Comparison of ENCODE assay signal across 22 mouse cellular contexts in the genomic region with DNA sequence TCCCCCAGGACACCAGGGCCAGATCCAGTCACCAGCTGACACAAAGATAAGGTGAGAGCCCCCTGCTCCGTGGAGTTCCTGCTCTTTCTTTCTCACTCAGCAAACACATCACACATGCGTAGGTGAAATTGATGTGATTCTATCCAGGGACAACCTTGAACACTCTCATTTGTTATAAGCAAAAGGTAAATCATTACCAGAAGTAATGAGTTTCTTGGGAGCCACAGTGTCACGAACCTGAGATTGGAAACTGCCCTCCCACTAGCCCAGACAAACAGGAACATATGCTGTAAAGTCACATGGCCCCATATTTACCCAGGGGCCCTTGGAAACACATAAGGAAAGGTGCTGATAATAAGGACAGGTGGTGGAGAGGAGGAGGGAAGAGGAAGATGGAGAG.
A peak's percentile ranks its signal among the peaks of the same experiment; 100 is the strongest.
DNase-seq lines count a peak whose midpoint lies in the region; ATAC-seq and TF ChIP-seq lines count a peak whose summit lies in the region.
"Had no signal": no experiment of that assay in that cellular context is flagged by ENCODE, and none has a peak within 500 bp of the region (broad histone marks: within the 10 kb centered on the region; RNA-seq: fewer than 3 reads in every experiment).

No protein-coding gene starts in this region.

- H3K9me3 ChIP-seq in heart, embryonic 10.5 days: no peaks in the 10 kb centered on the region
- H3K9me3 ChIP-seq in kidney, postnatal 0 days (replicated peaks; ENCODE audit: low read length): no peaks in the 10 kb centered on the region
- no peaks in the 10 kb centered on the region for H3K9me3 ChIP-seq in stomach, embryonic 15.5 days
- H3K9me3 ChIP-seq: forebrain, embryonic 13.5 days; hindbrain, embryonic 13.5 days; limb, embryonic 13.5 days; lung, embryonic 15.5 days; midbrain, embryonic 10.5 days had no signal

- TF ChIP-seq CTCF in kidney, postnatal 0 days (IDR thresholded peaks at IDR 0.05; ENCODE audit: low read depth): no peak

- peaks cover 59% of the 10 kb centered on the region for H3K4me1 ChIP-seq in heart, embryonic 10.5 days
- H3K4me1 ChIP-seq in kidney, postnatal 0 days (replicated peaks; ENCODE audit: insufficient read depth, low read length): peaks cover 12% of the 10 kb centered on the region; the same call in 1 of the 2 replicates
- peaks cover 4% of the 10 kb centered on the region; the same call in 1 of the 2 replicates for H3K4me1 ChIP-seq in stomach, embryonic 15.5 days
- H3K4me1 ChIP-seq: forebrain, embryonic 13.5 days; limb, embryonic 13.5 days had no signal

- no peaks in the 10 kb centered on the region for H3K27me3 ChIP-seq in heart, embryonic 10.5 days (ENCODE audit: insufficient read depth, poor library complexity, severe bottlenecking)
- H3K27me3 ChIP-seq in kidney, postnatal 0 days (ENCODE audit: insufficient read depth, low read length): no peaks in the 10 kb centered on the region
- H3K27me3 ChIP-seq in stomach, embryonic 15.5 days (replicated peaks): no peaks in the 10 kb centered on the region
- H3K27me3 ChIP-seq: forebrain, embryonic 13.5 days; hindbrain, embryonic 13.5 days; limb, embryonic 13.5 days; lung, embryonic 15.5 days; Patski had no signal

- ATAC-seq in kidney, postnatal 0 days (replicated peaks; ENCODE audit: low FRiP score, low read depth): 0 out of 2 replicates have a peak, but pooled peaks have one; percentile 37
- peak; percentile 85 for ATAC-seq in stomach, embryonic 15.5 days (ENCODE audit: insufficient read depth, low FRiP score, low read depth)
- ATAC-seq: activated CD4-positive, CD25-positive, alpha-beta regulatory T cell, adult 4 months; forebrain, embryonic 13.5 days; Patski had no signal

- H3K9ac ChIP-seq in kidney, postnatal 0 days (ENCODE audit: low read depth, low read length): no peak overlapping the region
- no peak overlapping the region for H3K9ac ChIP-seq in stomach, embryonic 15.5 days
- H3K9ac ChIP-seq: forebrain, embryonic 13.5 days; hindbrain, embryonic 13.5 days; limb, embryonic 13.5 days; liver, embryonic 14.5 days; lung, embryonic 15.5 days had no signal

- H3K4me2 ChIP-seq in kidney, postnatal 0 days (ENCODE audit: low read length): no peak overlapping the region
- H3K4me2 ChIP-seq in stomach, embryonic 15.5 days: no peak overlapping the region
- H3K4me2 ChIP-seq: forebrain, embryonic 13.5 days; hindbrain, embryonic 13.5 days; limb, embryonic 13.5 days; lung, embryonic 15.5 days had no signal

- WGBS in heart, embryonic 10.5 days: 22% methylated on average over 3 of the region's 3 CpGs
- 38% methylated on average over 3 of the region's 3 CpGs for WGBS in kidney, postnatal 0 days
- WGBS in stomach, embryonic 15.5 days: 33% methylated on average over 3 of the region's 3 CpGs

- no peaks in the 10 kb centered on the region for H3K36me3 ChIP-seq in heart, embryonic 10.5 days
- H3K36me3 ChIP-seq in kidney, postnatal 0 days (ENCODE audit: insufficient read depth, low read length): no peaks in the 10 kb centered on the region
- H3K36me3 ChIP-seq in stomach, embryonic 15.5 days: no peaks in the 10 kb centered on the region
- H3K36me3 ChIP-seq: hindbrain, embryonic 13.5 days; limb, embryonic 13.5 days; lung, embryonic 15.5 days; midbrain, embryonic 10.5 days had no signal

- no peak overlapping the region for H3K4me3 ChIP-seq in heart, embryonic 10.5 days
- no peak overlapping the region for H3K4me3 ChIP-seq in kidney, postnatal 0 days (replicated peaks; ENCODE audit: low read depth, low read length)
- H3K4me3 ChIP-seq in stomach, embryonic 15.5 days (replicated peaks): no peak overlapping the region
- H3K4me3 ChIP-seq: erythroblast, embryonic 14.5 days; forebrain, embryonic 13.5 days; hindbrain, embryonic 13.5 days; limb, embryonic 13.5 days; lung, embryonic 15.5 days; midbrain, embryonic 10.5 days had no signal

- peak overlapping the region; percentile 47; the same call in 1 of the 2 replicates for H3K27ac ChIP-seq in heart, embryonic 10.5 days
- peak overlapping the region; percentile 58 for H3K27ac ChIP-seq in kidney, postnatal 0 days
- H3K27ac ChIP-seq in stomach, embryonic 15.5 days: peak overlapping the region; percentile 76
- H3K27ac ChIP-seq: forebrain, embryonic 13.5 days; hindbrain, embryonic 13.5 days; limb, embryonic 13.5 days; liver, embryonic 14.5 days; lung, embryonic 15.5 days; macrophage; midbrain, embryonic 10.5 days had no signal

- DNase-seq in heart, embryonic 10.5 days (ENCODE audit: low spot score): no peak
- no peak for DNase-seq in heart, adult 11 months
- peak; percentile 71 for DNase-seq in kidney, adult 11 months
- DNase-seq in kidney, postnatal 0 days (ENCODE audit: low spot score): peak; percentile 19
- DNase-seq in right cerebral cortex, postnatal 25 days: no peak
- no peak for DNase-seq in left cerebral cortex, adult 9 months (ENCODE audit: low spot score in 2 of 2)
- DNase-seq in layer of hippocampus, adult 9-11 months: no peak
- DNase-seq: adrenal gland, postnatal 14 days; cerebellum, adult 9-11 months; gastrocnemius, postnatal 36 days; thymus, postnatal 25 days had no signal

Comparison
In these comparisons a context has a peak if more than half of its experiments do, and no peak if none do; other contexts are left out.
1. DNase-seq: peak in kidney, adult 11 months (single experiment) and kidney, postnatal 0 days (single experiment); none in heart, embryonic 10.5 days (single experiment), heart, adult 11 months (single experiment), right cerebral cortex, postnatal 25 days (single experiment), left cerebral cortex, adult 9 months (0 of 2) and layer of hippocampus, adult 9-11 months (single experiment).
2. Peak in every context shown above with its lines, with median percentiles within 50 percentile points of each other: H3K27ac ChIP-seq.